10 mouse cellular contexts compared by ENCODE assay signal in the genomic region with DNA sequence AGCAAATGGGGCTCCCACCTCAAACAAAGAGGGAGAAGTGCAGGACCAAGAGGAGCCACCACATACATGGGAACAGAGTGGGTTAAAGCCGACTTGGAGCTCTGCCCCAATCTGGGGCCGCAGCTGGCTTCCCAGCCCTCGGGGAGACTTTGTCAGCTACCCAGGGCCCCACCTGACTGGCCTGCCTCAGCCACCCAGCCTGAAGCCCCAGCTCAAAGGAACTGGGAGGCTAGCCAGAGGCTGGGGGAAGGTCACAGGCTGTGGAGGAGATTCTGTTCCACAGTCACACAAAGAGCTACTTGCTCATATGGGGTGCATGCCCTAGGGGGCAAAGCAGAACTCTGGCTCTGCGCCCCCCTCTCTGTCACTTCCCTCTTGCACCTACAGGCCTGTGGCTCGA. TPM values are rescaled to one million over a fixed set of nuclear protein-coding genes. Genes with fewer than 3 reads are reported as not detected.
DNase-seq lines count a peak whose midpoint lies in the region; ATAC-seq lines count a peak whose summit lies in the region.
"Had no signal": no experiment of that assay in that cellular context is flagged by ENCODE, and none has a peak within 500 bp of the region (broad histone marks: within the 10 kb centered on the region; RNA-seq: fewer than 3 reads in every experiment).

No protein-coding gene starts in this region.

- H3K4me3 ChIP-seq in hindbrain, embryonic 13.5 days: no peak overlapping the region
- no peak overlapping the region for H3K4me3 ChIP-seq in midbrain, embryonic 16.5 days (ENCODE audit: low read depth, low read length)
- no peak overlapping the region for H3K4me3 ChIP-seq in intestine, embryonic 15.5 days (replicated peaks)

- peak overlapping the region; percentile 53; the same call in 1 of the 2 replicates for H3K9ac ChIP-seq in hindbrain, embryonic 13.5 days
- H3K9ac ChIP-seq in midbrain, embryonic 16.5 days (ENCODE audit: low read depth, low read length): no peak overlapping the region
- H3K9ac ChIP-seq in intestine, embryonic 15.5 days: no peak overlapping the region

- H3K4me2 ChIP-seq in hindbrain, embryonic 13.5 days: no peak overlapping the region
- no peak overlapping the region for H3K4me2 ChIP-seq in midbrain, embryonic 16.5 days (ENCODE audit: low read length)
- H3K4me2 ChIP-seq in intestine, embryonic 15.5 days (replicated peaks): no peak overlapping the region

- peaks cover 65% of the 10 kb centered on the region for H3K4me1 ChIP-seq in hindbrain, embryonic 13.5 days (replicated peaks)
- peaks cover 10% of the 10 kb centered on the region for H3K4me1 ChIP-seq in midbrain, embryonic 16.5 days (ENCODE audit: control insufficient read depth, insufficient read depth, low read length)
- H3K4me1 ChIP-seq in intestine, embryonic 15.5 days (replicated peaks): peaks cover 29% of the 10 kb centered on the region

- peak overlapping the region; percentile 64 for H3K27ac ChIP-seq in hindbrain, embryonic 13.5 days
- H3K27ac ChIP-seq in midbrain, embryonic 16.5 days (ENCODE audit: low read length): no peak overlapping the region
- no peak overlapping the region for H3K27ac ChIP-seq in intestine, embryonic 15.5 days

- no peaks in the 10 kb centered on the region for H3K9me3 ChIP-seq in hindbrain, embryonic 13.5 days
- no peaks in the 10 kb centered on the region for H3K9me3 ChIP-seq in midbrain, embryonic 16.5 days (replicated peaks; ENCODE audit: control insufficient read depth, low read length, poor library complexity, severe bottlenecking)
- no peaks in the 10 kb centered on the region for H3K9me3 ChIP-seq in intestine, embryonic 15.5 days

- no peaks in the 10 kb centered on the region for H3K36me3 ChIP-seq in hindbrain, embryonic 13.5 days
- no peaks in the 10 kb centered on the region for H3K36me3 ChIP-seq in midbrain, embryonic 16.5 days (ENCODE audit: control insufficient read depth, insufficient read depth, low read length)
- H3K36me3 ChIP-seq in intestine, embryonic 15.5 days: no peaks in the 10 kb centered on the region

- H3K27me3 ChIP-seq in hindbrain, embryonic 13.5 days: no peaks in the 10 kb centered on the region
- no peaks in the 10 kb centered on the region for H3K27me3 ChIP-seq in midbrain, embryonic 16.5 days (ENCODE audit: control insufficient read depth, insufficient read depth, low read depth, low read length)
- no peaks in the 10 kb centered on the region for H3K27me3 ChIP-seq in intestine, embryonic 15.5 days (replicated peaks)

- WGBS in hindbrain, embryonic 13.5 days: 39% methylated on average over 5 of the region's 5 CpGs
- 55% methylated on average over 5 of the region's 5 CpGs for WGBS in midbrain, embryonic 16.5 days
- WGBS in intestine, embryonic 15.5 days: 59% methylated on average over 5 of the region's 5 CpGs

- ATAC-seq in hindbrain, embryonic 13.5 days (ENCODE audit: low FRiP score): peak; percentile 30; the same call in 1 of the 2 replicates
- 0 out of 2 replicates have a peak, but pooled peaks have one; percentile 9 for ATAC-seq in midbrain, embryonic 16.5 days
- no peak for ATAC-seq in intestine, embryonic 15.5 days

- DNase-seq in adrenal gland, adult (ENCODE audit: inconsistent age in 2 of 2, low spot score in 1 of 2): peak; percentile 51
- DNase-seq in adrenal gland, adult 8-10 months: no peak
- peak; percentile 34 for DNase-seq in retina, postnatal 1 day
- DNase-seq in retina, embryonic 14.5 days (ENCODE audit: low spot score): no peak
- DNase-seq in cerebellum, adult 9-10 months: no peak
- DNase-seq: kidney, postnatal 4 days; lung, adult 2 months had no signal

RNA-seq across cellular contexts. Expression of gene Zfp423, which starts 41.4 kb away (rescaled TPM):
- total RNA-seq in adrenal gland, adult 8-10 months (2022): 10 to 100 TPM; 18.3 to 47.9 (median 33.8) TPM
- polyA plus RNA-seq in hindbrain, embryonic 13.5 days (2015; fragmentation: Nextera tagmentation; extraction: Ambion mirVana): 39.6 and 39.9 TPM in 2 replicates
- polyA plus RNA-seq in midbrain, embryonic 16.5 days (2015; fragmentation: Nextera tagmentation; extraction: Ambion mirVana): 28.1 and 37.5 TPM in 2 replicates
- 5.0 and 5.5 TPM in 2 replicates for polyA plus RNA-seq in intestine, embryonic 15.5 days (2015; fragmentation: Nextera tagmentation; extraction: Ambion mirVana)

Comparison
In these comparisons a context has a peak if more than half of its experiments do, and no peak if none do; other contexts are left out.
1. DNase-seq: peak in adrenal gland, adult (2 of 2) and retina, postnatal 1 day (single experiment); none in adrenal gland, adult 8-10 months (single experiment), retina, embryonic 14.5 days (single experiment) and cerebellum, adult 9-10 months (single experiment).